Mouse (Mus musculus) embryo, embryonic 10.5 days (tissue): ENCODE results near the gene Gsg1l.

Source experiments
- DNase-seq: peaks from one replicate; pipeline ENCODE4 v3.0.0-alpha.2; 2015; ENCODE audit warnings: low spot score

The Gsg1l gene

GRCm38 (mm10) chr7:125864026-125864425 lies 218.2 kb downstream of the Gsg1l start:
- no peak for DNase-seq

- DNase-seq, result no peak
Observed at GRCm38 (mm10) chr7:125860421-125860820, 221.8 kb downstream of the Gsg1l start.

- DNase-seq, result no peak
Observed at GRCm38 (mm10) chr7:125859564-125859963, 222.6 kb downstream of the Gsg1l start.

- DNase-seq, result no peak
Observed at GRCm38 (mm10) chr7:125847528-125847866, 234.7 kb downstream of the Gsg1l start.

- DNase-seq, result no peak
Observed at GRCm38 (mm10) chr7:125846866-125847527, 235.2 kb downstream of the Gsg1l start.

GRCm38 (mm10) chr7:125845611-125846010 lies 236.6 kb downstream of the Gsg1l start:
- DNase-seq, result no peak

GRCm38 (mm10) chr7:125838078-125838742 lies 244.0 kb downstream of the Gsg1l start:
- DNase-seq, result no peak

GRCm38 (mm10) chr7:125833471-125833870 lies 248.7 kb downstream of the Gsg1l start:
- no peak for DNase-seq

GRCm38 (mm10) chr7:125832767-125833166 lies 249.4 kb downstream of the Gsg1l start:
- DNase-seq, result no peak

GRCm38 (mm10) chr7:125829121-125829666 lies 253.0 kb downstream of the Gsg1l start:
- DNase-seq, result peak; percentile 47

GRCm38 (mm10) chr7:125828561-125828960 lies 253.7 kb downstream of the Gsg1l start:
- no peak for DNase-seq
